Mouse (Mus musculus) ES-E14 (cell line): ENCODE results near the gene Tex44. TPM values are rescaled to one million over a fixed set of nuclear protein-coding genes. Genes with fewer than 3 reads are reported as not detected.

Experiments used
- DNase-seq: peaks from one replicate; pipeline ENCODE4 v3.0.0-alpha.2; 2013; ENCODE audit warnings: low read depth, low spot score
- H3K27ac ChIP-seq: 2 replicates; pipeline ENCODE4 v1.5.1; 2012; ENCODE audit warnings: low read depth, mild to moderate bottlenecking, low read length, moderate library complexity, mixed read lengths; ENCODE audit not compliant: poor library complexity, insufficient read depth, severe bottlenecking
- H3K36me3 ChIP-seq: 2 replicates; pipeline ENCODE4 v1.6.1; 2012; ENCODE audit warnings: mild to moderate bottlenecking, low read length, moderate library complexity, mixed read lengths; ENCODE audit not compliant: control insufficient read depth, poor library complexity, insufficient read depth, severe bottlenecking
- H3K4me1 ChIP-seq, 2 experiments: fragments of 150-350 bp in 1 of 2; sonication (generic) in 1 of 2; 2 replicates each; pipeline ENCODE4 v1.6.1; 2012; ENCODE audit warnings: low read length in 2 of 2, mild to moderate bottlenecking in 1 of 2, mixed read lengths in 1 of 2; ENCODE audit not compliant: control insufficient read depth in 2 of 2, insufficient read depth in 2 of 2, poor library complexity in 1 of 2
- H3K4me3 ChIP-seq, 2 experiments: fragments of 150-350 bp in 1 of 2; sonication (generic) in 1 of 2; 2 replicates each; pipeline ENCODE4 v1.5.1; 2012; ENCODE audit warnings: low read length in 2 of 2, low read depth in 1 of 2, mild to moderate bottlenecking in 1 of 2, mixed read lengths in 1 of 2; ENCODE audit not compliant: insufficient read depth in 1 of 2, poor library complexity in 1 of 2, severe bottlenecking in 1 of 2
- H3K9ac ChIP-seq: 2 replicates; pipeline ENCODE4 v1.6.1; 2012; ENCODE audit warnings: low read depth, mild to moderate bottlenecking, low read length, mixed read lengths; ENCODE audit not compliant: poor library complexity, insufficient read depth, severe bottlenecking
- H3K9me3 ChIP-seq: fragments of 150-350 bp; sonication (generic); 2 replicates; pipeline ENCODE4 v1.6.1; 2012; ENCODE audit warnings: low read depth, mild to moderate bottlenecking, low read length; ENCODE audit not compliant: control insufficient read depth, insufficient read depth
- CHD2 ChIP-seq: IDR thresholded peaks from 2 replicates; pipeline ENCODE4 v1.6.1; 2014; ENCODE audit warnings: mild to moderate bottlenecking, low read depth, low read length, inconsistent platforms
- HCFC1 ChIP-seq: IDR thresholded peaks from 2 replicates; pipeline ENCODE4 v1.6.1; 2012; ENCODE audit warnings: low read length, inconsistent platforms, borderline replicate concordance; ENCODE audit not compliant: insufficient read depth
- MAFK ChIP-seq: IDR thresholded peaks from 2 replicates; pipeline ENCODE4 v1.6.1; 2014; ENCODE audit warnings: mild to moderate bottlenecking, low read depth, low read length, inconsistent platforms; ENCODE audit not compliant: insufficient read depth
- ZC3H11A ChIP-seq: IDR thresholded peaks from 2 replicates; pipeline ENCODE4 v1.6.1; 2012; ENCODE audit warnings: low read depth, mild to moderate bottlenecking, inconsistent platforms, low read length, borderline replicate concordance
- ZNF384 ChIP-seq: IDR thresholded peaks from 2 replicates; pipeline ENCODE4 v1.6.1; 2012; ENCODE audit warnings: low read depth, low read length, inconsistent platforms
- in situ Hi-C, 2 experiments: fragments of 600-800 bp; cut with MboI; formaldehyde crosslinking; loops; one replicate each; pipeline ENCODE4 v1.15.1; 2025; ENCODE audit warnings: low sequenced_read_pairs in 2 of 2, inconsistent platforms in 1 of 2; ENCODE audit not compliant: unreplicated experiment in 2 of 2
- total RNA-seq: library from RNA; depleted of rRNA; stranded (reverse); fragments of 300-350 nt; gene quantifications from 2 replicates; pipeline ENCODE4 v1.2.3, GENCODE M21; 2012

Tex44 gene
- total RNA-seq, 1 experiment = not detected

DNA sequence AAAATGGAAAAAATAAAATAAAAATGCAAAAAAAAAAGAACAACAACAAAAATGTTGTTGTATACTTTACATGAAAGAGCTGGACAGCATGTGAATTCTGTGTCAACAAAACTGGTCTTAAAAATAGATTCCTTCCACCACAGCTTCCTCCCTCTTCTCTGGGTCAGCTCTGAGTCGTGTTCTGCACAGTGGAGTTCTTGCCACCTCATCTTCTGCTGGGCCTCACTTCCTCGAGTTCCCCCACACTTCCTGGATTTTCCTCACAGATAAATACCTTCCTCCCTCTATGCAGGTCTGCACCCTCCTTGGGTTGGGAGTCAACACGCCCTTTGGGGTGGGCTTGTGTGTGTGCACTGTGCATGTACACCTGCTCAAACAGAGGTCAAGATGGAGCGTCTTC lies 19.8 kb upstream of the Tex44 start:
- no peak for DNase-seq
- TF ChIP-seq HCFC1 (no peak), ZC3H11A (no peak), MAFK (no peak), ZNF384 (no peak), CHD2 (no peak)
- Histone ChIP-seq H3K27ac (no peak overlapping the region), H3K4me3 (no peak overlapping the region), H3K36me3 (no peaks in the 10 kb centered on the region), H3K9ac (no peak overlapping the region), H3K4me1 (no peaks in the 10 kb centered on the region), H3K9me3 (no peaks in the 10 kb centered on the region)
- in situ Hi-C loops = no loop called here

- H3K27ac ChIP-seq = no peak overlapping the region
- H3K36me3 ChIP-seq = no peaks in the 10 kb centered on the region
- H3K9ac ChIP-seq = no peak overlapping the region
- in situ Hi-C loops = no loop called here
- no peak overlapping the region for H3K4me3 ChIP-seq
- TF ChIP-seq ZC3H11A = no peak
- no peak for TF ChIP-seq CHD2
- no peak for TF ChIP-seq MAFK
- no peak for TF ChIP-seq ZNF384
- TF ChIP-seq HCFC1 = no peak
- H3K9me3 ChIP-seq = no peaks in the 10 kb centered on the region
- DNase-seq = no peak
- no peaks in the 10 kb centered on the region for H3K4me1 ChIP-seq
Observed at GRCm38 (mm10) chr1:86406914-86407313, 19.2 kb upstream of the Tex44 start.

GRCm38 (mm10) chr1:86408515-86408914 lies 17.6 kb upstream of the Tex44 start:
- in situ Hi-C loops = no loop called here
- Histone ChIP-seq H3K4me1 (no peaks in the 10 kb centered on the region), H3K36me3 (no peaks in the 10 kb centered on the region), H3K27ac (no peak overlapping the region), H3K9me3 (no peaks in the 10 kb centered on the region), H3K9ac (no peak overlapping the region), H3K4me3 (no peak overlapping the region)
- TF ChIP-seq MAFK = no peak
- no peak for TF ChIP-seq CHD2
- TF ChIP-seq HCFC1 = no peak
- no peak for TF ChIP-seq ZC3H11A
- TF ChIP-seq ZNF384 = no peak
- DNase-seq = no peak

DNA sequence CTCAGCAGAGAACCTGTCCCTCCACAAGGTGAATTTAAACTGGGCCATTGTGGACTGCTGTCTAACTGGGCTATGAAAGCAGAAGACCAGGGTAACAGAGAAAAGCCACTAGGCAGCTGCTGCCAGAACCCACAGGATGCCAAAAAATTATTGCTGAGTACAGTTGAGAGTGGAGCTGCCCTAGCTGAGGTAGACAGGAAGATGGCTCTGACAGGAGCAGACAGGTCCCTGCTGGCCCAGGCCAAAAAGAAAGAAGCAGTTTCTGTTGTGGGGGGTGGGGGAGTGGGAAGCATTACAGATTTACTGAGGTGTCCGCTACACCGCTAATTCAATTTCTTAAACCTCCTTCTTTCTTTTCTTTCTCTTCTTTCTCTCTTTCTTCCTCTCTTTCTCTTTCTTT lies 16.7 kb upstream of the Tex44 start:
- Histone ChIP-seq H3K9ac (no peak overlapping the region), H3K4me3 (no peak overlapping the region), H3K36me3 (no peaks in the 10 kb centered on the region), H3K9me3 (no peaks in the 10 kb centered on the region), H3K4me1 (no peaks in the 10 kb centered on the region), H3K27ac (no peak overlapping the region)
- in situ Hi-C loops = no loop called here
- DNase-seq = no peak
- TF ChIP-seq ZNF384 = no peak
- no peak for TF ChIP-seq ZC3H11A
- no peak for TF ChIP-seq MAFK
- TF ChIP-seq CHD2 = no peak
- TF ChIP-seq HCFC1 = no peak

DNA sequence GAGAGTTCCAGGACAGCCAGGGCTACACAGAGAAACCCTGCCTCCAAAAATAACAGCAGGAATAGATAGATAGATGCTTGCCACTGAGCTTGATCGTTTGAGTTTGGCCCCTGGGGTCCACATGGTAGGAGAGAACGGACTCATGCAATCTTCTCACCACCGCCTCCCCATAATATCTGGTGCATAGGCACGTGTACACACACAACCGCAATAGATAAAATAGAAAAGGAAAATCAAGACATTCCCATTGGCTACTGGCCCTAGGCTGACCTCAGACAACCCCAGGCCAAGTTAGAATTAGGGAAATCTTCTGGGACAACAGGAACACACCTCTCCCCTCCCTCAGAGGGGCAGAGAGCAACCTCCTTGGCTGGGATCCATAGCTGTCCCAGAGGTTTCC lies 11.4 kb upstream of the Tex44 start:
- no peak overlapping the region for H3K9ac ChIP-seq
- peaks cover 0 to 4% of the 10 kb centered on the region in 2 experiments; a peak in 1 of 4 replicates for H3K4me1 ChIP-seq
- no peaks in the 10 kb centered on the region for H3K9me3 ChIP-seq
- H3K27ac ChIP-seq = no peak overlapping the region
- no peak overlapping the region for H3K4me3 ChIP-seq
- H3K36me3 ChIP-seq = no peaks in the 10 kb centered on the region
- in situ Hi-C loops = no loop called here
- TF ChIP-seq HCFC1 (no peak), ZC3H11A (no peak), ZNF384 (no peak), CHD2 (no peak), MAFK (no peak)
- DNase-seq = no peak
